Mouse (Mus musculus) left cerebral cortex, adult 18-20 months (tissue): ENCODE data around the gene Tssk6. TPM values are rescaled to one million over a fixed set of nuclear protein-coding genes. Genes with fewer than 3 reads are reported as not detected.
"Not testable (repeated sequence)": the region's sequence is repeated elsewhere in the genome, so short reads cannot be mapped to it uniquely, and the experiment has no call there.

Source experiments
- DNase-seq, 2 experiments: peaks; one replicate each; pipeline ENCODE4 v3.0.0; 2021 to 2022; ENCODE audit warnings: low spot score in 2 of 2, mixed read lengths in 1 of 2
- total RNA-seq, 2 experiments: library from RNA; stranded (reverse); gene quantifications; 2 replicates each; pipeline ENCODE4 v1.2.3; 2021

The Tssk6 gene
- total RNA-seq, 2 experiments from 2014 or later, result not detected

DNA sequence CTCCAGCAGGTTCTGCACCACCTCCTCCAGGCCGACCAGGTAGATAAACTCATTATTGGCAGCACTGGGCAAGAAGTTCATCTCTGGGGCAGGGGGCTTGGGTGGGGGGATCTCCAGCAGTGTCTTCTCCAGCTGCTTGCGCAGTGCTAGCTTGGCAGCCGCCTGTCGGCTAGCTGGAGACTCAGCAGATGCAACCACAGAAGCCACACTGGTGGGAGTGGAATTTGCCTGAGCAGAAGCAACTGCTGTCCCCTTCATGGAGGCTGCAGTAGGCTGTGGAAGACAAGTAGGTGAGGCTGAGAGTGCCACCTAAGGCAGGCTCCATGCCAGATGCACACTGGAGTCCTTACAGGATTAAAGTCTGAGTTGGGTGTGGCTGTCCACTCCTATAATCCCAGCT lies 12.5 kb downstream of the Tssk6 start:
- no peak for DNase-seq

DNA sequence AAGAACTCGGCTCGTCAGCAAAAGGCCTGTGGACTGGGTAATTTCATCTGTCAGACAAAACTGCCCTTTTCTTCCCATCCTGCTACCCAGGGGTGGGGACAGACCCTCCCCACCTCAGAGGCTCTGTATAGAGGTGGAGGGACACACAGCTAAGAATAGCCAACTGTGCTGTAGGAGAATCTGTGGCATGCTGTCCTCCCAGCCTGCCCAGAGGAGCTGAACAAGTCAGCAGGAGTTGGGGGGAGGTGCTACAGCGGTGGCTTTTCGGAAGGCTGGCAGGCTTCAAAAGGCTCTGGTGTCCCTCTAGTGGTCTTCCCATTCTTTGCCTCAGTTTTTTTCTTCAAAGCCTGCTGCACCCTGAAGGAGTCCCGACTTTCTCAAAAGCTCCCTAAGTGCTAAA lies 13.8 kb downstream of the Tssk6 start:
- DNase-seq, result peak in 1 of 2 experiments; percentile 52

DNA sequence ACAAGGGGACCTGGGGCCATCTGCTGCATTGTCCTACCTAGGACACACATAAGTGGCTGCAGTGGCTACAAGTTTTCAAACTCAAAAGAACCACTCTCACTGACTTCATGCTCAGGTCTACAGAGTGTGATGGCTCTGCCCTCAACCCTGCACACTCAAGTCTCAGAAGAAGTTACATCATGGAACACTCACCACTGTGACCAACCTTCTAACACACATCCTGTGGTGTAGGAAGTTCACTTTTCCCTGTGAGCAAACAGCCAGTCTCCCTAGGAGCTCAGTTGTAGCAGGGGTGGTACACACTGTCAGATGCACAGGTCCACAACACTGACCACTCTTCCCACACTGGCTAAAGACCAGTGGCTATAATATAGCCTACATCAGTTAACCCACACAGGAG lies 16.5 kb downstream of the Tssk6 start:
- no peak for DNase-seq

DNA sequence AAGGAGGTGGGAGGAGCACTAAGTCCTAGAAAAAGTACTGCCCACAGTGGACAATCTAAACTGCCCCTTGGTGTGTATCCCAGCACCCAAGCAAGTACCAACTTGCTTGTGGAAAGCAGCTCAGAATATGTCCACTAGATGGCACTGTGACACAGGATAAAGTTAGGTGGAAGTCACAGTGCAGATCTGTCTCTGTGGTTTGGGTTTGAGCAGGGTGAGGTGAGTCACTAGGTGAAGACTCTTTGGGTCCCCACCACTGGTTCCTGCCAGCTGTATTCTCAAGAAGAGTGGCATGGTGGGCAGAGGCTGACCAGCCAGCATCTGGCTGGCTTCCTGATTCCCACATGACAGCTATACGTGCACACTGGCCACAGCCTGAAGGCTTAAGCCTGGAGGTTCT lies 17.0 kb downstream of the Tssk6 start:
- peak; percentile 79 to 82 for DNase-seq

DNA sequence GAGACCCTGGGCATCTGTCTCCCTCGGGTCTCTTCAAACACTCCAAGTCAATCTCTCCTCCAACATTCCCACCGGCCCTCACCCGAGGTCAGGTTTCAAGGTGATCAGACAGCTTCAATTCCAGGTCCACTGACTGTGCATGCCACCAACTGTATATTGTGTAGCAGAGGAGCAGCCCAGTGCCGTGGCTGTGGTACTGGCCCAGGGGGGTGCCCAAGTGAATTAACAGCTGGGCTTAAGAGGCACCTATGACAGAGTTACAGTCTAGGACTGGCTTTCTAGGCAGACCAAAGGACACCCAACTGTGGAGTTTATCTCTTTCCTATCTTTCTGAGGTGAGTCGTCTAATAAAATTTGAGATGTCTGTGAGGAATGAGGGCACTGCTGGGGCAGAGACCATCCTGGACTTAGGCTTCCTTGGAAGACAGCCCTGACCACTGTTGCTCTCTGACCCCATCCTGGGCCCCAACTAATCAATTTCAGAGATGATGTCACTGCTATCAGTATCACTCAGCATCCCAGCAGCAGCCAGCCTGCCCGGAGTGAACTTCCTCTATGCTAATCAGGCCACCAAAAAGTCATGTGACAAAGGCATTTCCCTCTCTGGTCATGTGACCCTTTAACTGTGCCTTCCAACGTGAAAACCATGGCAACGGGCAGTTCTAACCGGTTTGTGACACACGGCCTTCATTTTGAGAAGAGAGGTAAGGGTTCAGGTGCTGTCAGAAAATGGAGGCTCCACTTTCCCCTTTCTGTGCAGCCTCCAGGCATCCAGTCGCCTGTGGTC lies 18.1 kb downstream of the Tssk6 start:
- no peak for DNase-seq

DNA sequence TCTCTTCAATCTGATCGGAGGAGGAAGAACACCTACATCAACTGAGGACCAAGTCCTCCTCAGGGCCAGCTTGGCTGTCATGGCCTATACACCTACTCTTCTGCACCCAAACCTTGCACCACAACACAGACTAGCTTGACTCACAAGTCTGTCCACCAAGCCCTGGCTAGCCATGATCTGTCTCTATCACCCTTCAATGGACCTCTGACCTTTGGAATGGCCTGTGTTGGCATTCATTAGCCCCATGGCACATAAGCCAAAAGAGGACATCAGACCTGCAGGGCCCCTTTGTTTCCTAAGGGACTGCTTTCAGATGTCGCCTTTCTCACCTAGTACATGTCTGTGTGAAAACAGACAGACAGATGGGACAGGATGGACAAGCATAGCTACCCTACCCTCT lies 19.2 kb downstream of the Tssk6 start:
- no peak for DNase-seq

DNA sequence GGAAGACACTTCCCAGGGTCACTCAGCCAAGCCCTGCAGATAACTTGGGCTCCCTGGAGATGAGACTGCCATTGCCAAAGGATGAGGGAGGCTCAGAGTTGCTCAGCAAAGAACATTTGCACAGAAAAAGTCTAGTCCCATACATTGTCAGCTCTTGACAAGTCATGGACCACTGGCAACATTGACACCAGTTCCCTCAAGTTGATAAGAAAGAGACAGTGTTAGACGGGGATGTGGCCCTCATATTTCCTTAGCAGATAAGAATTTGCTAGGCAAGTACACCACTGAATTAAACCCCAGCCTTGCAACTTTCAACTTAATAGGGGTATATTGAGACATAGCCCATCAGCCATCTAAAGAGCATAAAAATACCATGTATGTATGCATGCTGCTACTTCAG lies 22.0 kb downstream of the Tssk6 start:
- DNase-seq, result no peak

DNA sequence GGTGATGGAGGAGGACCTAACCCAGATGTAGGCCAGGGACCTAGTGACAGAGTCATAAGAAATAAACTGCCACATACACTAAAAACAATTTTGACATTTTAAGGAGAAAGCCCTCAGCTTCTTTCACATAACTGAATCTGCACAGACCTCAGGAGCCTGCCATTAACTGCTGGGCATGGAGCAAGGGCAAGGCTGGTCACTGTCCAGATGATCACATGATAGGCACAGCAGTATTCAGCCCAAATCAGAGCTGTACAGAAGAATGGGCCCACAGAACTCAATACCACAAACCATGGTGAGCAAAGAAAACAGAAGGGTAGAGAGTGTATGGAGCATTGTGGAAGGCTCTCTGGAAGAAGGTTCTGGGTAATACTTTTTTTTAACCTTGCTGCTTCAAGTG lies 24.9 kb downstream of the Tssk6 start:
- DNase-seq, result no peak

DNA sequence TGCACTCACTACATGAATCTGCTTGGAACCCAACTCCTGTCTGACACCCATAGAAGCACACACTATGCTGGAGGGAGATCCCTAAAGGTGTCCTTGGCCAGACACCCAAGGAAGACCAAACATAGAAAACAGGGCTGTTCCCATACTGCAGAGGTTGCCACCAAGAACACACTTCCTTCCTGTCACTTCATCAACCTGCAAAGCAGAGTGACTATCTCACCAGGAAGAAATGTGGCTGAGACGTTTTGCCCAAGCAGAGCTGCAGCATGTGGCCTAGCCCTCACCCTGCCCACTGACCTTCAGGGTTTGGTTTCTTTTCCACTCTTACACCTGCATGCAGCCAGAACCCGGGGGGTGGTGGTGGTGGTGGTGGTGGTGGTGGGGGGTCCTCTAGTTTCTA lies 31.8 kb downstream of the Tssk6 start:
- no peak for DNase-seq

DNA sequence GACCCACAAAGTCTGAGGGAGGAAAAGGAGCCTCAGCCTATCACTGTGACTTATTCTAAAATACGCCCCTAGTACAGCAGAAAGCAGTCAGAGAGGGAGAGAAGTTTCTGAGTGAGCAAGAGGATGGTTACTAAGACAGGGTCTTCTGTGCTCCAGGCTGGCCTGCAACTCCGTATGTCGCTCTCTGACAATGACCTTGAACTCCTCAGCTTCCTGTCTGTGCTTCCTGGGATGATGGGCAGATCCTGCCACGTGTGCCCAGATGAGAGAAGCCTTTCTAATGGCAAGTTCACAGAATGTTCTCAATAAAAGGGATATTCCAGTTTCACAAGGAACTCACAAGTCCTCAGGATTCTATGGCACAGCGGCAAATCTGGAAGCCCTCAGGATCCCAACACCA lies 32.6 kb downstream of the Tssk6 start:
- DNase-seq, result no peak

DNA sequence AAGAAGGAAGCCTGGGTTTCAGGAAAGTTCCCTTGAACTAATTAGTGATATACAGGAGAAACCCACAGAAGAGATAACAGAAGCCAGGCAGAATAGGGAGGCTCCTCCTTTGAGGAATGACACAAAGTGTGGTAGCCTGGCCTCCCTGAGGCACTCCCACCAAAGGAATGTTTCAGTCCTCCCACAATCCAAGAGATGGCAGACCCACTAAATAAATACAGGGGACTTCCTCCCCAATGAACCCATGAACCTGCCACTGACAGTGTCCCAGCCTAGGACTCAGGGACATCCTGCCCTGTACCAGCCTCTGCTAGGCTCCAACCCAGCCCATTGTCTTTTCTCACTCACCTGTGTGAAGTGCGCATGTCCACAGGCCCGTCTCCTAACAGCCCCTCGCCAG lies 33.4 kb downstream of the Tssk6 start:
- no peak for DNase-seq

DNA sequence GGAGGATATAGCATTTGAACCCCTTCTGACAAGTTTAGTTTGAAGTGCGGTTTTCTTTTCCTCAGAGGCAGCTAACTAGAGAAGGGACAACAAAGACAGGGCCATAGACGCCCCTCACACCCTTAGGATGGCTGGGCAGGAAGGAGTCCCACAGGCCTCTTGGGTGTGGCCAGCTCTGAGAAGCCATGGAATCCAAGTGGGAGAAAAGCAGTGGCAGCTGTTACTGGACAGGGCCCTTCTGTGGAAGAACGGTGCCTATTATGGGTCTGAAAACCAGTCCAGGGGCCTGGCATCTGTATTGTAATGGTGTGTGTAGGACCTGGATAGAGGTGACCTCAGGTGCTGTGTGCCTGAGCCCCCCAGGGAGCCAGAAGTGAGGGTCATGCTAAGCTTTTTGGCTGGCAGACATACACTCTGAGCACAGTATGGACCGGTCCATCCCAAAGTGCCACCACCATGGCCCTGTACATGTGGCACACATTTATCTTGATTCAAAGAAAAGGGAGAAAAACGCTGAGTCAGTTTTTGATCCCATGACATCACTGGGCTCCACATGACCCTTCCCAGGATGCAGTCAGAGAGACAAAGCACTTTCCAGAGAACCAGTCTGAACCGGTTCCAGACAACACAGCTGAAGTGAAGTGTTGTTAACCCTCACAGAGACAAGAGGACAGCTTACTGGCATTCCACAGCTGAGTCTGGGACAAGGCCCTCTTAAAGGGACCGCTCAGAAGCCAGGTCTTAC lies 34.2 kb downstream of the Tssk6 start:
- DNase-seq, result no peak

DNA sequence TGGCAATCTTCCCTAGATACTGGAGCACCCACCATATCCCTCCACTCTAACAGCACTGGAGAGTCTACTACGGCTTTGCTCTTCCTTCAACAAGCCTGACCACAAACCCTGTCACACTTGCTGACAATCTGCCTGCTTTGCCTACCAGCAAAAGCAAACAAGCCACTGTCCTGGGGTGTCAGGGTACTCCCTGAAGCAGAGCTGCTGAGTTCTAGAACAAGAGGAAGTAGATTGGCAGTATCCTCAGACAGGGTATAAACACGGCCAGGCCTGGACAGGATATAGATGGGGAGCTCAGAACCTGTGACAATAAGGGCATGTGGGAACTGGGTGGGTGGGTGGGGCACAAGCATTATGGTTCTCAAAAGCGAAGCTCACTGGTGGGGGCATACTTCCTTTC lies 35.5 kb downstream of the Tssk6 start:
- DNase-seq, result no peak

DNA sequence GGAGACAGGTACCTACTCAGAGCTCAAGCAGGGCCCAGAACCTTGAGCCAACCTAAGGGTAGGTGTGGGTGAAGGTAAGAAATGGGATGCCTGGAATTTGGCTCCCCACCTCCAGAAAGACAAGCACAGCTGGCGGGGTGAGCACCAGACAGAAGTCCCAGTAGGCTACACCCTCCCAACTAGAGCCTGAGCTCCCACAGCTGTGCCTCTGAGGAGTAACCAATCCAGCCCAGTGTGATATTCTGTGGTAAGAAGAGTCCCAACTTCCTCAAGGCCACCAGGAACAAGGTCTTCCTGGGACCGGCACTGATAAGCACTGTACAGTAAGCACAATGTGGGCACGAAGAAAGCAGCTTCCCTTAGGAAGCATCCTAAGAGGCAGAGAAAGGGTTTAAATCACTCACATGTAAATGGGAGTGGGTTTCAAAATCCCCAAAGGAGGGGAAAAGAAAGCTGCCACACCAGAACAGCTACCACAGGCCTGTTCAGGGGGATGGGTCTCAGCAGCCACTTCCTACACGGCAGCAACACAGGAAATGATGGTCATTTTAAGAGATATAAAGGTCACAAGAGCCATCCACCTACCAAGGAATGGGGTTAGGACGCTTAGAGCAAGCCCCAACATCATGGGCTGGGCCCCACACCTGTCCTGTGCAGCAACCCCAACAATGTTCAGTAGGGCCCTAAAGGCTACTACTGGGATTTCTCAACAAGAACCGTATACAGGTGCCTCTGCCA lies 36.4 kb downstream of the Tssk6 start:
- DNase-seq, result no peak

DNA sequence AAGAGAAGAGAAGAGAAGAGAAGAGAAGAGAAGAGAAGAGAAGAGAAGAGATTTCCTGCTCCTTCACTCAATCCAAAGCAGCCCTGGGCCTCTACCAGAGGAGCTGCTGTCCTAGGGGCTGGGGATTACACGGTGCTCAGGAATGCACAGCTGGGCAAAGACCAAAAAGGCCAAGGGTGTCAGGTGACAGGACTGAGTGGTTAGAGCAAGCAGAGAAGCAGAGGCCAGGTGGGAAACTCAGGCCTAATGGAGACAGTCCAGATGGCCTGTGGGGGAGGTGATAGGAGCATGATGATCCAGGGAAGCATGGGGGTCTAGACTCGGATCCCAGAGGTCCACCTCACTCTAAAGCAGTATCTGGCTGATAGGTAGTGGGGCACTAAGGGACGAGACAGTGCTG lies 37.6 kb downstream of the Tssk6 start:
- no peak for DNase-seq

DNA sequence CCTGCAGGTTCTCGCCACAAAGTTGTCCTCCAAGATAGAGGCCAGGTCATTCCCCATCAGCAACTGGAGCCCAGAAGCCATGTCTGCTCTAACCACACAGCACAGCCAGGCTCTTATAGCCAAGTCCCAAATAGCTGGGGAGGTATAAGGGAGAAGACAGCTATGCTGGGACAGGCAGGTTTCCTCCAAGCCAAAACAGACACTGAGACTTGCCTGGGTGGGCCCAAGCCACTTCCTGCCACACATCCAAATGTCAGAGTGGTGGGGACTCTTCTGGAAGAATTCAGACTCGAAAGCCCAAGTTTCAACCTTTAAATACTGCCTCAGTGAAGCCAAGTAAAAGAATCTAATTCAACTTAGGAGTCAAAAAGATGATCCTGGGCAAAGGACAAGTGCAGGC lies 38.4 kb downstream of the Tssk6 start:
- DNase-seq, result no peak

DNA sequence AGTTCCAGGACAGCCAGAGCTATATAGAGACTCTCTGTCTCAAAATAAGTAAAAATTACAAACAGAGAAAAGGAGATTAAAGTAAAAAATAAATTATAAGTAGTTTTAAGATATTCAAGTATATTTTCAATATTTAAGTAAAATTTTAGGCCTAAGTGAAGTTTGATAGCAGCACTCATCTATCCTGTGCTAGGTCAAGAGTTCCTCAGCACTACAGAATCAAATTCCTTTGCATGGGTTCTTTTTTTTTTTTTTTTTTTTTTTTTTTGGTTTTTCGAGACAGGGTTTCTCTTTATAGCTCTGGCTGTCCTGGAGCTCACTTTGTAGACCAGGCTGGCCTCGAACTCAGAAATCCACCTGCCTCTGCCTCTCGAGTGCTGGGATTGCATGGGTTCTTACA lies 40.5 kb downstream of the Tssk6 start:
- DNase-seq, result not testable (repeated sequence)

DNA sequence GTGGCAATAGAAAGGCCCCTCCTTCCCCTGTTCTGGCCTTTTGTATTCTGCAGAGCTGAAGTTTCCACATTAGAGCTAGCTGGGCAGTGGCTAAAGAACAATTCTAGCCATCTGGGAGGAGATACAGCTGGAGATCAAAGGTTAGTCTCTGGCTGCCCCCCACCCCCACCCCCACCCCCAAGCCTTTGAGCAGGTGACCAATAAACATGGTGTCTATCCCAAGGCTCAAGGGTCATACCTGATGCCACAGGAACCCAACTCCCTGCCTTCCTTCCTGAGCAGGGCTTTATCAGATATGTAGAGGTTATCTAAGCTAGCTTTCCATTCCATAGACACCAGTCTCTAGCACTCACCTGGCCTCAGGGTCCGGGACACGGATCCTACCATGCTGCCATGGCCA lies 48.3 kb downstream of the Tssk6 start:
- DNase-seq, result no peak
